Mouse (Mus musculus) spleen, adult 2 months (tissue): Measurements from ENCODE around the gene Gpsm2. TPM values are rescaled to one million over a fixed set of nuclear protein-coding genes. Genes with fewer than 3 reads are reported as not detected.

Source experiments
- DNase-seq, 2 experiments: peaks; one replicate each; pipeline versions ENCODE4 v3.0.0 to v3.0.0-alpha.2; 2012 to 2021; ENCODE audit warnings: low spot score in 2 of 2, low read depth in 1 of 2
- H3K27ac ChIP-seq: fragments of 200-500 bp; 2 replicates; pipeline ENCODE4 v1.5.1; 2012; ENCODE audit warnings: low read length, inconsistent platforms; ENCODE audit not compliant: insufficient read depth
- H3K27me3 ChIP-seq: fragments of 200-500 bp; 2 replicates; pipeline ENCODE4 v1.6.1; 2012; ENCODE audit warnings: mild to moderate bottlenecking, moderate library complexity, low read length, inconsistent platforms; ENCODE audit not compliant: control insufficient read depth, insufficient read depth
- H3K36me3 ChIP-seq: fragments of 200-500 bp; 2 replicates; pipeline ENCODE4 v1.6.1; 2012; ENCODE audit warnings: mild to moderate bottlenecking, low read length, inconsistent platforms; ENCODE audit not compliant: control insufficient read depth, insufficient read depth
- H3K4me1 ChIP-seq: fragments of 200-500 bp; 2 replicates; pipeline ENCODE4 v1.6.1; 2011; ENCODE audit warnings: inconsistent platforms; ENCODE audit not compliant: control insufficient read depth, insufficient read depth, insufficient read length
- H3K4me3 ChIP-seq: fragments of 200-500 bp; 2 replicates; pipeline ENCODE4 v1.5.1; 2011; ENCODE audit warnings: mild to moderate bottlenecking, inconsistent platforms; ENCODE audit not compliant: insufficient read depth, insufficient read length; ENCODE audit errors: extremely low read depth
- CTCF ChIP-seq: fragments of 200-500 bp; IDR thresholded peaks from 2 replicates; pipeline ENCODE4 v1.5.1; 2011; ENCODE audit warnings: mild to moderate bottlenecking, inconsistent platforms; ENCODE audit not compliant: insufficient read depth, insufficient read length, insufficient replicate concordance; ENCODE audit errors: extremely low read depth
- POLR2A ChIP-seq: fragments of 200-500 bp; IDR thresholded peaks from 2 replicates; pipeline ENCODE4 v1.6.1; 2011; ENCODE audit warnings: low read depth, low read length, inconsistent platforms
- WGBS: fragments of 180-500 bp; shearing (Covaris S2); methylation state at CpG from one replicate; pipeline ENCODE4 v1.1.7; 2018; 5-methylcytosine and 5-hydroxymethylcytosine counted together
- polyA plus RNA-seq: library from polyadenylated mRNA; depleted of rRNA; stranded (reverse); fragments of >200 nt; gene quantifications from 2 replicates; pipeline ENCODE4 v1.2.3, GENCODE M21; 2012

The Gpsm2 gene
- polyA plus RNA-seq, 1 experiment: 2.5 TPM

GRCm38 (mm10) chr3:108727776-108728175 is 5.7 kb upstream of the Gpsm2 start:
- H3K27me3 ChIP-seq: no peaks in the 10 kb centered on the region
- H3K27ac ChIP-seq: no peak overlapping the region
- WGBS: 40% methylated on average over 3 of the region's 3 CpGs

GRCm38 (mm10) chr3:108727344-108727743 is 5.2 kb upstream of the Gpsm2 start:
- no peak for DNase-seq
- H3K27ac ChIP-seq: no peak overlapping the region
- H3K27me3 ChIP-seq: peaks cover 4% of the 10 kb centered on the region

More at GRCm38 (mm10) chr3:108727776-108728175, 5.7 kb upstream of the Gpsm2 start:
- H3K4me1 ChIP-seq: no peaks in the 10 kb centered on the region
- TF ChIP-seq CTCF (no peak), POLR2A (no peak)
- no peak overlapping the region for H3K4me3 ChIP-seq
- DNase-seq: no peak
- no peaks in the 10 kb centered on the region for H3K36me3 ChIP-seq

GRCm38 (mm10) chr3:108726413-108726812 is 4.3 kb upstream of the Gpsm2 start:
- TF ChIP-seq CTCF (no peak), POLR2A (no peak)
- H3K27me3 ChIP-seq: peaks cover 9% of the 10 kb centered on the region
- H3K36me3 ChIP-seq: no peaks in the 10 kb centered on the region
- no peak overlapping the region for H3K4me3 ChIP-seq
- H3K27ac ChIP-seq: no peak overlapping the region
- WGBS: 65% methylated on average over 7 of the region's 7 CpGs
- H3K4me1 ChIP-seq: no peaks in the 10 kb centered on the region
- no peak for DNase-seq

More at GRCm38 (mm10) chr3:108727344-108727743, 5.2 kb upstream of the Gpsm2 start:
- H3K4me3 ChIP-seq: no peak overlapping the region
- H3K4me1 ChIP-seq: no peaks in the 10 kb centered on the region
- TF ChIP-seq CTCF: no peak
- TF ChIP-seq POLR2A: no peak
- no peaks in the 10 kb centered on the region for H3K36me3 ChIP-seq

GRCm38 (mm10) chr3:108721076-108721991 is 775 bp downstream of the Gpsm2 start:
- 4% methylated on average over 44 of the region's 44 CpGs for WGBS
- no peaks in the 10 kb centered on the region for H3K36me3 ChIP-seq
- peaks cover 3% of the 10 kb centered on the region; the same call in 1 of the 2 replicates for H3K4me1 ChIP-seq
- peak overlapping the region; percentile 77 for H3K4me3 ChIP-seq
- TF ChIP-seq POLR2A (no peak), CTCF (no peak)
- H3K27ac ChIP-seq: no peak overlapping the region
- H3K27me3 ChIP-seq: peaks cover 9% of the 10 kb centered on the region
- DNase-seq: no peak

- TF ChIP-seq CTCF: no peak
- TF ChIP-seq POLR2A: no peak
- DNase-seq: no peak
- Histone ChIP-seq H3K27me3 (peaks cover 9% of the 10 kb centered on the region), H3K27ac (no peak overlapping the region), H3K36me3 (no peaks in the 10 kb centered on the region), H3K4me1 (peaks cover 3% of the 10 kb centered on the region; the same call in 1 of the 2 replicates), H3K4me3 (no peak overlapping the region)
- 64% methylated on average over 3 of the region's 3 CpGs for WGBS
These were observed 2.3 kb downstream of the Gpsm2 start for GRCm38 (mm10) chr3:108719761-108720160.

- peaks cover 3% of the 10 kb centered on the region; the same call in 1 of the 2 replicates for H3K4me1 ChIP-seq
- no peaks in the 10 kb centered on the region for H3K36me3 ChIP-seq
- no peak overlapping the region for H3K4me3 ChIP-seq
- WGBS: 75% methylated on average over 2 of the region's 2 CpGs
- H3K27ac ChIP-seq: no peak overlapping the region
- H3K27me3 ChIP-seq: peaks cover 9% of the 10 kb centered on the region
- DNase-seq: no peak
- no peak for TF ChIP-seq CTCF
- TF ChIP-seq POLR2A: no peak
These were observed 2.8 kb downstream of the Gpsm2 start for GRCm38 (mm10) chr3:108719357-108719756.
